Comparison of ENCODE assay signal across 19 mouse cellular contexts in the genomic region with DNA sequence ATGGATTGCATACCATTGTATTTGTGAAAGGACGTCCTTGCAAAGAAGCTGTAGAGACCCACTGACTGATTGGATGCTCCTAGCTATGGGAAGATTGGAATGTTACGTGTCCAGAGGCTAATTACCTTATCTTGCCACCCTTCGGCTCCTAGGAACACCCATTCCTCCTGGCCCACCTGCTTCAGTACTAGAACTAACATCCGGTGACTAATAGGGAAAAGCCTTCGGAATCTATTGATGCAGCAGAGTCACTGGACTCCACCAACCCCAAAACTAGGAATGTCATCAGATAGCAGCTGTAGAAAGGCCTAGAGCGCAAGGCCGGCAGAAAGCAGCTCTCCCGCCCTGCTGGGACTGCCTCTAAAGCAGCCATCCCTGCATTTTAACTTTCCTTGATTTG.
"Had no signal": no experiment of that assay in that cellular context is flagged by ENCODE, and none has a peak within 500 bp of the region (broad histone marks: within the 10 kb centered on the region; RNA-seq: fewer than 3 reads in every experiment).

No protein-coding gene starts in this region.

- DNase-seq: liver, postnatal 0 days; lung, adult 2 months; lung, postnatal 14 days; lung, postnatal 36 days; midbrain, embryonic 14.5 days; right cerebral cortex, postnatal 14 days; thymus, adult 2 months; thymus, postnatal 25 days had no signal

- H3K4me1 ChIP-seq: lung, embryonic 15.5 days had no signal

- H3K27ac ChIP-seq: liver, embryonic 15.5 days; lung, embryonic 15.5 days; macrophage; neural tube, embryonic 12.5 days; stomach, embryonic 15.5 days; stomach, postnatal 0 days had no signal

- H3K9me3 ChIP-seq: liver, embryonic 15.5 days; lung, embryonic 15.5 days; megakaryocyte, embryonic 14.5 days; neural tube, embryonic 12.5 days; stomach, embryonic 15.5 days had no signal

- H3K4me2 ChIP-seq: liver, embryonic 15.5 days; lung, embryonic 15.5 days; midbrain, embryonic 11.5 days; neural tube, embryonic 12.5 days; stomach, embryonic 15.5 days had no signal

- H3K9ac ChIP-seq: liver, embryonic 15.5 days; liver, postnatal 0 days; lung, embryonic 15.5 days; neural tube, embryonic 12.5 days; stomach, embryonic 15.5 days had no signal

- H3K36me3 ChIP-seq: liver, embryonic 15.5 days; lung, embryonic 15.5 days; neural tube, embryonic 12.5 days; stomach, embryonic 15.5 days had no signal

- H3K27me3 ChIP-seq: liver, embryonic 15.5 days; lung, embryonic 15.5 days; neural tube, embryonic 12.5 days; stomach, embryonic 15.5 days had no signal

- H3K4me3 ChIP-seq: liver, embryonic 15.5 days; lung, embryonic 15.5 days; megakaryocyte, embryonic 14.5 days; myocyte; neural tube, embryonic 12.5 days; stomach, embryonic 15.5 days had no signal

- ATAC-seq: liver, postnatal 0 days; lung, postnatal 0 days; midbrain, embryonic 16.5 days had no signal
